8 mouse cellular contexts compared by ENCODE assay signal in the genomic region with DNA sequence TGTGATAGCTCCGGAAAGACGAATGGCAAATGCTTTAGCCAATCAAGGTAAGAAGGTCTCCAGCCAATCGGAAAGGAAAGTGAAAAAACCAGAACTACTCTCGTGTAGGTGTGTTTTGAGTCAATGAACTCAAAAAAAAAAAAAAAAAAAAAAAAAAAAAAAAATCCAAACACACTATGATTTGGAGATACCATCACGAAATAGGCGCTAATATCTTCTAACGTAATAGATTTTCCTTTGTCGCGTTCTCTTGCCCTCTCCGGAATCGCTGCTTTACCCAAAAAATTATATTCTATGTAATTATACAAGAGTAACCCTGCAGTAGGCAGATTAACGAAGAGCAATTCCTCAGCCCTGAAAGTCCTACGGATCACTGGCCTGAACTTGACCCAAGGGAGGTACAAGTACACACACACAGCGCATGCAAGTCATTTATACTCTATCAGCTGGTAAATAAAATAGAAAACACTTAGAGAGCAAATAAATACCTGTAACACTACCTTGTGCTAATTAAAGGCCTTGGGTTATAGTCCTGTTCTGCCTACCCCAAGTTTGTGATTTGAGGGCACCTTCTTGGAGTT. TPM values are rescaled to one million over a fixed set of nuclear protein-coding genes. Genes with fewer than 3 reads are reported as not detected.
DNase-seq lines count a peak whose midpoint lies in the region; ATAC-seq and TF ChIP-seq lines count a peak whose summit lies in the region.

No protein-coding gene starts in this region.

- H3K4me3 ChIP-seq in heart, embryonic 14.5 days (ENCODE audit: control insufficient read depth in 1 of 2, insufficient read depth in 1 of 2, low read depth in 1 of 2, low read length in 2 of 2), result peak overlapping the region; percentile 11 to 33; a peak in 3 of 4 replicates
- peak overlapping the region; percentile 46 for H3K4me3 ChIP-seq in G1E (ENCODE audit: low read depth, low read length)
- H3K4me3 ChIP-seq in hindbrain, embryonic 14.5 days (replicated peaks; ENCODE audit: low read length), result peak overlapping the region; percentile 26
- H3K4me3 ChIP-seq in midbrain, embryonic 11.5 days (ENCODE audit: low read depth, low read length), result peak overlapping the region; percentile 31

- TF ChIP-seq CTCF in G1E (IDR thresholded peaks at IDR 0.05; ENCODE audit: low read depth, low read length), result no peak

- H3K36me3 ChIP-seq in heart, embryonic 14.5 days (ENCODE audit: control insufficient read depth, insufficient read depth, low read length), result peaks cover 28% of the 10 kb centered on the region
- peaks cover 31% of the 10 kb centered on the region for H3K36me3 ChIP-seq in G1E (replicated peaks)
- H3K36me3 ChIP-seq in hindbrain, embryonic 14.5 days (replicated peaks; ENCODE audit: control insufficient read depth, insufficient read depth), result peaks cover 31% of the 10 kb centered on the region
- H3K36me3 ChIP-seq in midbrain, embryonic 11.5 days (ENCODE audit: control insufficient read depth, insufficient read depth, low read length), result peaks cover 1% of the 10 kb centered on the region

- no peak for ATAC-seq in heart, embryonic 14.5 days (ENCODE audit: insufficient number of reproducible peaks, insufficient read depth, low FRiP score, low read depth)
- ATAC-seq in G1E (ENCODE audit: extremely low read depth, insufficient number of reproducible peaks, low FRiP score, poor library complexity, severe bottlenecking), result no peak
- no peak for ATAC-seq in hindbrain, embryonic 14.5 days (ENCODE audit: low FRiP score)
- ATAC-seq in midbrain, embryonic 11.5 days (ENCODE audit: low FRiP score), result no peak

- DNase-seq in heart, postnatal 4 days, result no peak
- no peak for DNase-seq in G1E (ENCODE audit: low spot score)
- DNase-seq in hindbrain, embryonic 14.5 days (ENCODE audit: low spot score), result no peak
- no peak for DNase-seq in midbrain, embryonic 11.5 days (ENCODE audit: low spot score, missing footprints)
- no peak for DNase-seq in layer of hippocampus, postnatal 36 days
- DNase-seq in frontal cortex, postnatal 14 days (ENCODE audit: low spot score in 2 of 2), result no peak
- DNase-seq in spleen, postnatal 10 days (ENCODE audit: low spot score in 2 of 2), result no peak

- 9% methylated on average over 14 of the region's 14 CpGs for WGBS in heart, embryonic 14.5 days
- WGBS in hindbrain, embryonic 14.5 days, result 11% methylated on average over 14 of the region's 14 CpGs
- 13% methylated on average over 14 of the region's 14 CpGs for WGBS in midbrain, embryonic 11.5 days

- 0 out of 4 replicates have a peak overlapping the region, but pooled peaks of 1 of the 2 experiments have one; percentile 19 for H3K27ac ChIP-seq in heart, embryonic 14.5 days (replicated peaks in 1 of 2; ENCODE audit: control insufficient read depth in 1 of 2, insufficient read depth in 1 of 2, low read depth in 2 of 2, low read length in 2 of 2)
- no peak overlapping the region for H3K27ac ChIP-seq in hindbrain, embryonic 14.5 days
- H3K27ac ChIP-seq in midbrain, embryonic 11.5 days (ENCODE audit: low read depth, low read length), result no peak overlapping the region

- peak overlapping the region; percentile 71 for H3K4me2 ChIP-seq in heart, embryonic 14.5 days (ENCODE audit: low read length)
- peak overlapping the region; percentile 54 for H3K4me2 ChIP-seq in hindbrain, embryonic 14.5 days (replicated peaks)
- H3K4me2 ChIP-seq in midbrain, embryonic 11.5 days, result peak overlapping the region; percentile 57

- H3K9ac ChIP-seq in heart, embryonic 14.5 days (ENCODE audit: low read length), result peak overlapping the region; percentile 68
- H3K9ac ChIP-seq in hindbrain, embryonic 14.5 days, result peak overlapping the region; percentile 50
- peak overlapping the region; percentile 59 for H3K9ac ChIP-seq in midbrain, embryonic 11.5 days (ENCODE audit: low read length)

- no peaks in the 10 kb centered on the region for H3K27me3 ChIP-seq in heart, embryonic 14.5 days (ENCODE audit: control insufficient read depth, insufficient read depth, low read length)
- no peaks in the 10 kb centered on the region for H3K27me3 ChIP-seq in G1E (ENCODE audit: insufficient read depth, low read length)
- no peaks in the 10 kb centered on the region for H3K27me3 ChIP-seq in hindbrain, embryonic 14.5 days (ENCODE audit: control insufficient read depth, insufficient read depth, low read length)
- H3K27me3 ChIP-seq in midbrain, embryonic 11.5 days (ENCODE audit: control insufficient read depth, insufficient read depth, low read length), result no peaks in the 10 kb centered on the region

- H3K4me1 ChIP-seq in heart, embryonic 14.5 days (ENCODE audit: control insufficient read depth in 2 of 2, insufficient read depth in 2 of 2, low read length in 2 of 2), result peaks cover 0 to 13% of the 10 kb centered on the region in 2 experiments; a peak in 2 of 4 replicates
- peaks cover 58% of the 10 kb centered on the region for H3K4me1 ChIP-seq in G1E (ENCODE audit: insufficient read depth, low read depth, low read length)
- peaks cover 9% of the 10 kb centered on the region; the same call in 1 of the 2 replicates for H3K4me1 ChIP-seq in hindbrain, embryonic 14.5 days (replicated peaks; ENCODE audit: control insufficient read depth, insufficient read depth, low read length)
- peaks cover 13% of the 10 kb centered on the region for H3K4me1 ChIP-seq in midbrain, embryonic 11.5 days (ENCODE audit: control insufficient read depth, insufficient read depth, low read length)

- H3K9me3 ChIP-seq in heart, embryonic 14.5 days (ENCODE audit: control insufficient read depth, low read length), result no peaks in the 10 kb centered on the region
- H3K9me3 ChIP-seq in G1E (replicated peaks), result no peaks in the 10 kb centered on the region
- H3K9me3 ChIP-seq in hindbrain, embryonic 14.5 days (ENCODE audit: control insufficient read depth, low read length), result no peaks in the 10 kb centered on the region
- no peaks in the 10 kb centered on the region for H3K9me3 ChIP-seq in midbrain, embryonic 11.5 days (ENCODE audit: control insufficient read depth, low read length)

RNA-seq across cellular contexts. Expression of gene Ankrd54, which starts 0.6 kb away (rescaled TPM):
- polyA plus RNA-seq in heart, embryonic 14.5 days (2014; fragmentation: Nextera tagmentation; extraction: Ambion mirVana), result 20.2 and 23.0 TPM in 2 replicates
- total RNA-seq in heart, postnatal 4 days (2021), result 10 to 100 TPM; 11.8 to 12.7 TPM
- 15.7 and 23.7 TPM in 2 replicates for total RNA-seq in G1E (2014; fragmentation: Nextera tagmentation)
- 15.8 and 19.0 TPM in 2 replicates for total RNA-seq in G1E (2017)
- 37.8 and 51.9 TPM in 2 replicates for polyA plus RNA-seq in G1E (2012)
- 42.2 and 53.1 TPM in 2 replicates for polyA plus RNA-seq in hindbrain, embryonic 14.5 days (2014; fragmentation: Nextera tagmentation; extraction: Ambion mirVana)
- polyA plus RNA-seq in midbrain, embryonic 11.5 days (2014; fragmentation: Nextera tagmentation; extraction: Ambion mirVana), result 52.7 and 53.5 TPM in 2 replicates
- total RNA-seq in layer of hippocampus, postnatal 36 days (2021), result 10 to 100 TPM; 17.6 to 20.7 TPM

RNA-seq across cellular contexts. Expression of gene Eif3l, which starts 11.7 kb away (rescaled TPM):
- polyA plus RNA-seq in heart, embryonic 14.5 days (2014; fragmentation: Nextera tagmentation; extraction: Ambion mirVana), result 144 and 153 TPM in 2 replicates
- 100 to 1,000 TPM; 103 to 109 TPM for total RNA-seq in heart, postnatal 4 days (2021)
- 134 and 145 TPM in 2 replicates for total RNA-seq in G1E (2014; fragmentation: Nextera tagmentation)
- 261 and 285 TPM in 2 replicates for total RNA-seq in G1E (2017)
- polyA plus RNA-seq in G1E (2012), result 20.8 and 30.9 TPM in 2 replicates
- polyA plus RNA-seq in hindbrain, embryonic 14.5 days (2014; fragmentation: Nextera tagmentation; extraction: Ambion mirVana), result 170 and 177 TPM in 2 replicates
- polyA plus RNA-seq in midbrain, embryonic 11.5 days (2014; fragmentation: Nextera tagmentation; extraction: Ambion mirVana), result 242 and 251 TPM in 2 replicates
- 10 to 100 TPM; 69.4 to 74.8 TPM for total RNA-seq in layer of hippocampus, postnatal 36 days (2021)

RNA-seq across cellular contexts. Expression of gene Galr3, which starts 21.6 kb away (rescaled TPM):
- polyA plus RNA-seq in heart, embryonic 14.5 days (2014; fragmentation: Nextera tagmentation; extraction: Ambion mirVana), result not detected in 2 replicates
- not detected for total RNA-seq in heart, postnatal 4 days (2021)
- total RNA-seq in G1E (2014; fragmentation: Nextera tagmentation), result not detected in 2 replicates
- total RNA-seq in G1E (2017), result not detected in 2 replicates
- not detected in 2 replicates for polyA plus RNA-seq in G1E (2012)
- polyA plus RNA-seq in hindbrain, embryonic 14.5 days (2014; fragmentation: Nextera tagmentation; extraction: Ambion mirVana), result not detected in 2 replicates
- polyA plus RNA-seq in midbrain, embryonic 11.5 days (2014; fragmentation: Nextera tagmentation; extraction: Ambion mirVana), result not detected in 2 replicates
- not detected for total RNA-seq in layer of hippocampus, postnatal 36 days (2021)

RNA-seq across cellular contexts. Expression of gene H1f0, which starts 35.0 kb away (rescaled TPM):
- 102 and 117 TPM in 2 replicates for polyA plus RNA-seq in heart, embryonic 14.5 days (2014; fragmentation: Nextera tagmentation; extraction: Ambion mirVana)
- 100 to 1,000 TPM; 262 to 304 TPM for total RNA-seq in heart, postnatal 4 days (2021)
- total RNA-seq in G1E (2014; fragmentation: Nextera tagmentation) (not detected in 2 replicates), G1E (2017) (0.16 TPM in 1 of 2 replicates, not detected in the other)
- 0.03 and 0.05 TPM in 2 replicates for polyA plus RNA-seq in G1E (2012)
- 74.8 and 75.7 TPM in 2 replicates for polyA plus RNA-seq in hindbrain, embryonic 14.5 days (2014; fragmentation: Nextera tagmentation; extraction: Ambion mirVana)
- polyA plus RNA-seq in midbrain, embryonic 11.5 days (2014; fragmentation: Nextera tagmentation; extraction: Ambion mirVana), result 355 and 376 TPM in 2 replicates
- 10 to 100 TPM; 88.9 to 89.5 TPM for total RNA-seq in layer of hippocampus, postnatal 36 days (2021)

RNA-seq across cellular contexts. Expression of gene Micall1, which starts 45.4 kb away (rescaled TPM):
- 18.9 and 20.2 TPM in 2 replicates for polyA plus RNA-seq in heart, embryonic 14.5 days (2014; fragmentation: Nextera tagmentation; extraction: Ambion mirVana)
- total RNA-seq in heart, postnatal 4 days (2021), result 100 to 1,000 TPM in 1 of 2 experiments, 10 to 100 TPM in 1; 92.8 to 101 TPM
- total RNA-seq in G1E (2014; fragmentation: Nextera tagmentation), result 10.4 and 11.5 TPM in 2 replicates
- total RNA-seq in G1E (2017), result 3.7 and 4.5 TPM in 2 replicates
- polyA plus RNA-seq in G1E (2012), result 19.9 and 20.5 TPM in 2 replicates
- 12.9 and 14.3 TPM in 2 replicates for polyA plus RNA-seq in hindbrain, embryonic 14.5 days (2014; fragmentation: Nextera tagmentation; extraction: Ambion mirVana)
- polyA plus RNA-seq in midbrain, embryonic 11.5 days (2014; fragmentation: Nextera tagmentation; extraction: Ambion mirVana), result 5.2 and 5.4 TPM in 2 replicates
- total RNA-seq in layer of hippocampus, postnatal 36 days (2021), result 10 to 100 TPM; 33.1 to 34.5 TPM
